Mouse (Mus musculus): ENCODE data around the gene Exoc7.

- no peak for TF ChIP-seq CTCF (IDR thresholded peaks at IDR 0.05; ENCODE audit: low read depth, low read length)
- no peak for TF ChIP-seq POLR2A (IDR thresholded peaks at IDR 0.05; ENCODE audit: insufficient read depth, low read length)
Measured at GRCm38 (mm10) chr11:116337531-116337930, 30.5 kb upstream of the Exoc7 start.
